Mouse (Mus musculus): ENCODE results near the gene Dapk2. TPM values are rescaled to one million over a fixed set of nuclear protein-coding genes. Genes with fewer than 3 reads are reported as not detected.

Gene Dapk2
- polyA plus RNA-seq (2012; rRNA removed), result 0.88 and 1.9 TPM in 2 replicates

DNA sequence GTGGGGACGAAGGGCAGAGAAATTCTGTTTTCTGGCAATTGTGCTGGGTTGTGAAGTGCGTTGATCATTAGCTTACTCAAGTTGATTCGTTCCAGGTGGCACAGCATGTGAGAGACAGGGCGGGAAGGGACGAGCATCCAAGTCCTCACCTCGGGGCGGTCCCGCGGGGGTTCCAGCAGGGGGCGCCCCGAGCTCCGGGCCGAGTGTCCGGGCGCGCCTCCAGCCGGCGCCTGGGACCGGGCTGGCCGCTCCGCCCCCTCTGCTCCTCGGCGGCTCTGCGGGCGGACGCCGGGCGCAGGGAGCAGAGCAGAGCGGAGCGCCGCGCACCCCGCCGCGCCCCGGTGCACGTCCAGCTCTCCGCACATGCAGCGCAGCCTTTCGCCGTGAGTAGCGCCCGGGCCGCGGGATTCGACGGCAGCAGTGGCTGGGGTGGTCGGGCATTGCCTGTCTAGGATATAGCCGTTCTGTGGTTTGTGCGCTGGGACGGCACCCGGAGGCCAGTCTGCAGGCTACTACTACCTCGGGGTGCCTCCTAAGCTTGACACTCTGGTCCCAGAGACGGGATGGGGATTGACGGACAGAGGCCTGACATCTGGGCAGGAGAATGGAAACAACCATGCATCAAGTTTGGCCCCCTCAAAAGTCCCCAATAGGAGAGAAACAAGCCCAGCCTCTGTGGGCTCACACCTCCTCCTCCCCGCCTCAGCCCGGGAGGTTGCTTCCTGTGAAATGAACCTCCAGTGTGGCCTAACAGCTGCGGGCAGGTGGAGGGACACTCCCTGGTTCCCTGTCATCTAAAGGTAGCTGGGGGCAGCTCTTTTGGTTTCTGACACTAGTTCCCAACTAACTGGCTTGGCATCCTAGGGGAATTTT, at the start of gene Dapk2:
Gene Dapk2 (plus strand): TSS at position 266 of the 873 bp plus-strand sequence.

GRCm38 (mm10) chr9:66126456-66127192, 31.4 kb upstream of the Dapk2 start, which contains the start of the genes Snx1 and Ciao2a:
Gene Snx1, minus strand, starts transcription at chr9:66126587.
Gene Ciao2a, plus strand, starts transcription at chr9:66126611.

Other genes starting within 250 kb of the Dapk2 start
- gene Trip4, start 249.4 kb upstream of the Dapk2 start, polyA plus RNA-seq (2012; rRNA removed), result 22.6 and 25.4 TPM in 2 replicates
- 22.3 and 23.5 TPM in 2 replicates for gene Csnk1g1, start 249.3 kb upstream of the Dapk2 start, polyA plus RNA-seq (2012; rRNA removed)
- gene Ppib, start 98.0 kb upstream of the Dapk2 start, polyA plus RNA-seq (2012; rRNA removed), result 360 and 417 TPM in 2 replicates
- gene Snx22, start 88.5 kb upstream of the Dapk2 start, polyA plus RNA-seq (2012; rRNA removed), result 9.9 and 10.0 TPM in 2 replicates
- 83.5 and 86.2 TPM in 2 replicates for gene Snx1, start 31.6 kb upstream of the Dapk2 start, polyA plus RNA-seq (2012; rRNA removed)
- 30.1 and 31.1 TPM in 2 replicates for gene Ciao2a, start 31.6 kb upstream of the Dapk2 start, polyA plus RNA-seq (2012; rRNA removed)
- 61.6 and 63.6 TPM in 2 replicates for gene Herc1, start 192.2 kb downstream of the Dapk2 start, polyA plus RNA-seq (2012; rRNA removed)